Mouse (Mus musculus): ENCODE results near the gene Flt3. TPM values are rescaled to one million over a fixed set of nuclear protein-coding genes. Genes with fewer than 3 reads are reported as not detected.

Flt3 gene
- polyA plus RNA-seq (2012; rRNA removed) = 5.6 and 5.9 TPM in 2 replicates

- peak in 1 of 2 experiments; percentile 25 for DNase-seq (ENCODE audit: extremely low spot score in 1 of 2, low spot score in 1 of 2)
Measured at GRCm38 (mm10) chr5:147399843-147400504, at the start of gene Flt3. Gene Flt3, minus strand, starts transcription at chr5:147400489.

- DNase-seq (ENCODE audit: extremely low spot score in 1 of 2, low spot score in 1 of 2) = no peak
Measured at GRCm38 (mm10) chr5:147448933-147449332, 48.6 kb upstream of the Flt3 start.

- DNase-seq (ENCODE audit: extremely low spot score in 1 of 2, low spot score in 1 of 2) = no peak
Measured at GRCm38 (mm10) chr5:147448526-147448925, 48.2 kb upstream of the Flt3 start.

GRCm38 (mm10) chr5:147445252-147445651, 45.0 kb upstream of the Flt3 start:
- DNase-seq (ENCODE audit: extremely low spot score in 1 of 2, low spot score in 1 of 2) = peak; percentile 38

GRCm38 (mm10) chr5:147444757-147445156, 44.5 kb upstream of the Flt3 start:
- no peak for DNase-seq (ENCODE audit: extremely low spot score in 1 of 2, low spot score in 1 of 2)

GRCm38 (mm10) chr5:147444298-147444697, 44.0 kb upstream of the Flt3 start:
- DNase-seq (ENCODE audit: extremely low spot score in 1 of 2, low spot score in 1 of 2) = no peak

GRCm38 (mm10) chr5:147442741-147443140, 42.5 kb upstream of the Flt3 start:
- no peak for DNase-seq (ENCODE audit: extremely low spot score in 1 of 2, low spot score in 1 of 2)

- DNase-seq (ENCODE audit: extremely low spot score in 1 of 2, low spot score in 1 of 2) = no peak
Measured at GRCm38 (mm10) chr5:147441979-147442378, 41.7 kb upstream of the Flt3 start.

- no peak for DNase-seq (ENCODE audit: extremely low spot score in 1 of 2, low spot score in 1 of 2)
Measured at GRCm38 (mm10) chr5:147440996-147441507, 40.8 kb upstream of the Flt3 start.

- no peak for DNase-seq (ENCODE audit: extremely low spot score in 1 of 2, low spot score in 1 of 2)
Measured at GRCm38 (mm10) chr5:147436491-147436890, 36.2 kb upstream of the Flt3 start.

- no peak for DNase-seq (ENCODE audit: extremely low spot score in 1 of 2, low spot score in 1 of 2)
Measured at GRCm38 (mm10) chr5:147435751-147436150, 35.5 kb upstream of the Flt3 start.

- no peak for DNase-seq (ENCODE audit: extremely low spot score in 1 of 2, low spot score in 1 of 2)
Measured at GRCm38 (mm10) chr5:147435224-147435623, 34.9 kb upstream of the Flt3 start.

- DNase-seq (ENCODE audit: extremely low spot score in 1 of 2, low spot score in 1 of 2) = no peak
Measured at GRCm38 (mm10) chr5:147432927-147433326, 32.6 kb upstream of the Flt3 start.

GRCm38 (mm10) chr5:147430936-147431839, 30.9 kb upstream of the Flt3 start:
- DNase-seq (ENCODE audit: extremely low spot score in 1 of 2, low spot score in 1 of 2) = peak; percentile 26 to 74

GRCm38 (mm10) chr5:147430361-147430935, 30.2 kb upstream of the Flt3 start:
- DNase-seq (ENCODE audit: extremely low spot score in 1 of 2, low spot score in 1 of 2) = no peak

GRCm38 (mm10) chr5:147429535-147430305, 29.4 kb upstream of the Flt3 start, which contains the start of gene Pan3:
Gene Pan3, plus strand, starts transcription at chr5:147430161.
- peak; percentile 83 to 95 for DNase-seq (ENCODE audit: extremely low spot score in 1 of 2, low spot score in 1 of 2)

GRCm38 (mm10) chr5:147426048-147426805, 25.9 kb upstream of the Flt3 start:
- no peak for DNase-seq (ENCODE audit: extremely low spot score in 1 of 2, low spot score in 1 of 2)

- DNase-seq (ENCODE audit: extremely low spot score in 1 of 2, low spot score in 1 of 2) = no peak
Measured at GRCm38 (mm10) chr5:147423612-147424011, 23.3 kb upstream of the Flt3 start.

GRCm38 (mm10) chr5:147418394-147419121, 18.3 kb upstream of the Flt3 start:
- no peak for DNase-seq (ENCODE audit: extremely low spot score in 1 of 2, low spot score in 1 of 2)
